Mouse (Mus musculus): ENCODE results near the gene Rab22a. TPM values are rescaled to one million over a fixed set of nuclear protein-coding genes. Genes with fewer than 3 reads are reported as not detected.
A peak's percentile ranks its signal among the peaks of the same experiment; 100 is the strongest.
"Not testable (repeated sequence)": the region's sequence is repeated elsewhere in the genome, so short reads cannot be mapped to it uniquely, and the experiment has no call there.

The Rab22a gene
- polyA plus RNA-seq (2015; fragmentation: Nextera tagmentation; extraction: Ambion mirVana): 33.0 and 35.5 TPM in 2 replicates

GRCm38 (mm10) chr2:173659057-173659925 lies at the start of gene Rab22a:
TSS of gene Rab22a (plus strand) at chr2:173659760.
- peak within 1 kb of the TSS; percentile 90 for H3K9ac ChIP-seq
- H3K36me3 ChIP-seq: peaks cover 6% of the 10 kb centered on the region; the same call in 1 of the 2 replicates
- ATAC-seq (ENCODE audit: insufficient read depth, low FRiP score, low read depth): peak; percentile 97
- H3K4me2 ChIP-seq: peak within 1 kb of the TSS; percentile 81
- under 1% methylated on average over 50 of the region's 55 CpGs for WGBS
- peaks cover 22% of the 10 kb centered on the region; the same call in 1 of the 2 replicates for H3K4me1 ChIP-seq
- H3K9me3 ChIP-seq: no peaks in the 10 kb centered on the region
- H3K4me3 ChIP-seq (replicated peaks): peak within 1 kb of the TSS; percentile 97
- H3K27ac ChIP-seq: peak within 1 kb of the TSS; percentile 63
- no peaks in the 10 kb centered on the region for H3K27me3 ChIP-seq (replicated peaks)

- Histone ChIP-seq H3K36me3 (no peaks in the 10 kb centered on the region), H3K9ac (no peak overlapping the region), H3K27me3 (replicated peaks) (0 out of 2 replicates have a peak, but pooled peaks cover 3% of the 10 kb centered on the region), H3K9me3 (no peaks in the 10 kb centered on the region), H3K4me2 (no peak overlapping the region), H3K27ac (no peak overlapping the region), H3K4me1 (0 out of 2 replicates have a peak, but pooled peaks cover 5% of the 10 kb centered on the region), H3K4me3 (replicated peaks) (no peak overlapping the region)
- ATAC-seq (ENCODE audit: insufficient read depth, low FRiP score, low read depth): 0 out of 2 replicates have a peak, but pooled peaks have one; percentile 43
- 46% methylated on average over 11 of the region's 11 CpGs for WGBS
Measured at GRCm38 (mm10) chr2:173615378-173616081, 44.0 kb upstream of the Rab22a start.

- H3K36me3 ChIP-seq: no peaks in the 10 kb centered on the region
- WGBS: 60% methylated on average over 7 of the region's 7 CpGs
- H3K27ac ChIP-seq: peak overlapping the region; percentile 57
- 0 out of 2 replicates have a peak, but pooled peaks cover 5% of the 10 kb centered on the region for H3K4me1 ChIP-seq
- H3K4me3 ChIP-seq (replicated peaks): no peak overlapping the region
- no peaks in the 10 kb centered on the region for H3K9me3 ChIP-seq
- 0 out of 2 replicates have a peak, but pooled peaks cover 3% of the 10 kb centered on the region for H3K27me3 ChIP-seq (replicated peaks)
- no peak overlapping the region for H3K9ac ChIP-seq
- no peak overlapping the region for H3K4me2 ChIP-seq
- ATAC-seq (ENCODE audit: insufficient read depth, low FRiP score, low read depth): no peak
Measured at GRCm38 (mm10) chr2:173616156-173616555, 43.4 kb upstream of the Rab22a start.

- WGBS: 89% methylated on average over 5 of the region's 5 CpGs
- Histone ChIP-seq H3K27ac (no peak overlapping the region), H3K9me3 (no peaks in the 10 kb centered on the region), H3K27me3 (replicated peaks) (no peaks in the 10 kb centered on the region; the same call in 1 of the 2 replicates), H3K4me3 (replicated peaks) (no peak overlapping the region), H3K9ac (no peak overlapping the region), H3K4me1 (0 out of 2 replicates have a peak, but pooled peaks cover 7% of the 10 kb centered on the region), H3K36me3 (no peaks in the 10 kb centered on the region), H3K4me2 (no peak overlapping the region)
- no peak for ATAC-seq (ENCODE audit: insufficient read depth, low FRiP score, low read depth)
Measured at GRCm38 (mm10) chr2:173619132-173619531, 40.4 kb upstream of the Rab22a start.

GRCm38 (mm10) chr2:173620645-173621044 lies 38.9 kb upstream of the Rab22a start:
- 92% methylated on average over 4 of the region's 4 CpGs for WGBS
- no peak overlapping the region for H3K27ac ChIP-seq
- no peak overlapping the region for H3K4me3 ChIP-seq (replicated peaks)
- no peak for ATAC-seq (ENCODE audit: insufficient read depth, low FRiP score, low read depth)
- 0 out of 2 replicates have a peak, but pooled peaks cover 7% of the 10 kb centered on the region for H3K4me1 ChIP-seq
- no peaks in the 10 kb centered on the region; the same call in 1 of the 2 replicates for H3K27me3 ChIP-seq (replicated peaks)
- no peaks in the 10 kb centered on the region for H3K9me3 ChIP-seq
- no peak overlapping the region for H3K9ac ChIP-seq
- H3K36me3 ChIP-seq: no peaks in the 10 kb centered on the region
- H3K4me2 ChIP-seq: no peak overlapping the region

GRCm38 (mm10) chr2:173622173-173622601 lies 37.4 kb upstream of the Rab22a start:
- Histone ChIP-seq H3K27me3 (replicated peaks) (no peaks in the 10 kb centered on the region; the same call in 1 of the 2 replicates), H3K4me3 (replicated peaks) (no peak overlapping the region), H3K36me3 (no peaks in the 10 kb centered on the region), H3K9me3 (no peaks in the 10 kb centered on the region), H3K4me2 (no peak overlapping the region), H3K9ac (no peak overlapping the region), H3K27ac (no peak overlapping the region), H3K4me1 (0 out of 2 replicates have a peak, but pooled peaks cover 2% of the 10 kb centered on the region)
- 66% methylated on average over 7 of the region's 7 CpGs for WGBS
- no peak for ATAC-seq (ENCODE audit: insufficient read depth, low FRiP score, low read depth)

GRCm38 (mm10) chr2:173624667-173625066 lies 34.9 kb upstream of the Rab22a start:
- 79% methylated on average over 7 of the region's 7 CpGs for WGBS
- no peak overlapping the region for H3K27ac ChIP-seq
- no peak overlapping the region for H3K4me2 ChIP-seq
- no peaks in the 10 kb centered on the region for H3K9me3 ChIP-seq
- no peak for ATAC-seq (ENCODE audit: insufficient read depth, low FRiP score, low read depth)
- no peak overlapping the region for H3K4me3 ChIP-seq (replicated peaks)
- no peaks in the 10 kb centered on the region; the same call in 1 of the 2 replicates for H3K27me3 ChIP-seq (replicated peaks)
- 0 out of 2 replicates have a peak, but pooled peaks cover 2% of the 10 kb centered on the region for H3K4me1 ChIP-seq
- no peak overlapping the region for H3K9ac ChIP-seq
- no peaks in the 10 kb centered on the region for H3K36me3 ChIP-seq

GRCm38 (mm10) chr2:173625786-173626185 lies 33.8 kb upstream of the Rab22a start:
- WGBS: 94% methylated on average over 3 of the region's 3 CpGs
- H3K4me1 ChIP-seq: 0 out of 2 replicates have a peak, but pooled peaks cover 2% of the 10 kb centered on the region
- no peak overlapping the region for H3K4me3 ChIP-seq (replicated peaks)
- H3K9ac ChIP-seq: no peak overlapping the region
- ATAC-seq (ENCODE audit: insufficient read depth, low FRiP score, low read depth): no peak
- H3K4me2 ChIP-seq: no peak overlapping the region
- no peak overlapping the region for H3K27ac ChIP-seq
- H3K36me3 ChIP-seq: no peaks in the 10 kb centered on the region
- H3K9me3 ChIP-seq: no peaks in the 10 kb centered on the region
- H3K27me3 ChIP-seq (replicated peaks): no peaks in the 10 kb centered on the region; the same call in 1 of the 2 replicates

- H3K27ac ChIP-seq; H3K9ac ChIP-seq; H3K9me3 ChIP-seq; H3K4me3 ChIP-seq (replicated peaks); H3K36me3 ChIP-seq; H3K4me1 ChIP-seq; H3K27me3 ChIP-seq (replicated peaks); H3K4me2 ChIP-seq; ATAC-seq (ENCODE audit: insufficient read depth, low FRiP score, low read depth): not testable (repeated sequence)
- 94% methylated on average over 15 of the region's 15 CpGs for WGBS
Measured at GRCm38 (mm10) chr2:173634106-173634505, 25.5 kb upstream of the Rab22a start.

- peaks cover 9% of the 10 kb centered on the region; the same call in 1 of the 2 replicates for H3K4me1 ChIP-seq
- H3K9me3 ChIP-seq: no peaks in the 10 kb centered on the region
- H3K9ac ChIP-seq: no peak overlapping the region
- ATAC-seq (ENCODE audit: insufficient read depth, low FRiP score, low read depth): no peak
- no peak overlapping the region for H3K4me3 ChIP-seq (replicated peaks)
- H3K36me3 ChIP-seq: no peaks in the 10 kb centered on the region
- H3K4me2 ChIP-seq: no peak overlapping the region
- no peak overlapping the region for H3K27ac ChIP-seq
- H3K27me3 ChIP-seq (replicated peaks): no peaks in the 10 kb centered on the region
Measured at GRCm38 (mm10) chr2:173641370-173641769, 18.2 kb upstream of the Rab22a start.

GRCm38 (mm10) chr2:173642262-173642999 lies 17.1 kb upstream of the Rab22a start:
- ATAC-seq (ENCODE audit: insufficient read depth, low FRiP score, low read depth): no peak; the same call in 1 of the 2 replicates
- H3K27ac ChIP-seq: no peak overlapping the region
- H3K27me3 ChIP-seq (replicated peaks): no peaks in the 10 kb centered on the region
- WGBS: 75% methylated on average over 15 of the region's 15 CpGs
- no peak overlapping the region for H3K9ac ChIP-seq
- H3K4me1 ChIP-seq: peaks cover 9% of the 10 kb centered on the region; the same call in 1 of the 2 replicates
- H3K4me3 ChIP-seq (replicated peaks): no peak overlapping the region
- no peak overlapping the region for H3K4me2 ChIP-seq
- no peaks in the 10 kb centered on the region for H3K36me3 ChIP-seq
- no peaks in the 10 kb centered on the region for H3K9me3 ChIP-seq

All from stomach, embryonic 15.5 days (tissue).